Comparison of ENCODE assay signal across 8 mouse cellular contexts in the genomic region with DNA sequence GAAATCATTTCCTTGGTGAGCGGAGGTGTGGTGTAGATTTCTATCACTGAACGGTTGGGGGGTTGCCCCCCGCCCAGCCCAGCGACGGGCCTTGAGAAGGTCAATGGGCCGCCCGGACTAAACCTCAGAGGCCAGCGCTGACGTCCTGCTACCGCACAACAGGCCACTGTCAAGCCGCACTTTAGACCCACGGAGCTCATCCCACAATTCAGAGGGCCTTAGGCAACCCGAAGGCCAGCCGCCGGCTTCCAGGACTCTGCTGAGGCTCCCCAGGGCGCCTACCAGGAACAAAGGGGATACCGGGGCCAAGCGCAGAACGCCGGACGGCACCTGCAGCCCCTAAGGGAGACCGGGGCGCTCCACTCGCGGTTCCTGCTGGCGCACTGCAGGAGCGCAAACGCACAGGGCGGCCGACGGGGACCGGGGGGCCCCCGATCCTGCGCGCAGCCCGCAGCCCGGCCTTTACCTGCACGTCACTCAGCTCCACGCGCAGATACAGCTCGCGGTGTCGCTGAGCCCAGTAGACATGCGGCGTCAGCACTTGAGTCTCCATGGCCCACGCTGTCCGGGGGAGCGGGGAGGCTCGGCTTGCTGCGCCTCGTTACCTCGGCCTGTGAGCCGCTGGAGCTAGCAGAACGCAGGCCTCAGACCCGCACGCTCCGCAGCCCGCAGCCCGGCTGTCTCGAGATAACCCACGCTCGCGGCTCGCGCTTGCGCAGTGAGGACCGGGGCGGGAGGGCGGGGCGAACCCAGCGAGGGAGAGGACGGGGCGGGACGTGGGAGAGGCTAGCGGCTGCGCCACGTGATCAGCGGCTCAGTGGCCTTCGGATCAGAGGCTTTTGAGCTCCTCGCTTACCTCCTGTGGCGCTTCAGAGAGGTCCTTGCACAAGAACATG. TPM values are rescaled to one million over a fixed set of nuclear protein-coding genes. Genes with fewer than 3 reads are reported as not detected.
DNase-seq lines count a peak whose midpoint lies in the region; ATAC-seq and TF ChIP-seq lines count a peak whose summit lies in the region.

Hacd3 (minus strand) TSS at position 703 of the 896 bp plus-strand sequence.

- H3K36me3 ChIP-seq in ES-Bruce4 (ENCODE audit: control insufficient read depth, insufficient read depth, low read length, poor library complexity, severe bottlenecking) = no peaks in the 10 kb centered on the region
- H3K36me3 ChIP-seq in forebrain, embryonic 13.5 days (ENCODE audit: poor library complexity, severe bottlenecking) = no peaks in the 10 kb centered on the region
- H3K36me3 ChIP-seq in heart, postnatal 0 days (replicated peaks; ENCODE audit: control insufficient read depth, insufficient read depth, low read length) = no peaks in the 10 kb centered on the region
- no peaks in the 10 kb centered on the region for H3K36me3 ChIP-seq in liver, embryonic 14.5 days (replicated peaks; ENCODE audit: control insufficient read depth, insufficient read depth, low read depth)
- no peaks in the 10 kb centered on the region for H3K36me3 ChIP-seq in neural tube, embryonic 11.5 days (ENCODE audit: control insufficient read depth, insufficient read depth, low read length)
- no peaks in the 10 kb centered on the region for H3K36me3 ChIP-seq in stomach, embryonic 16.5 days (ENCODE audit: control insufficient read depth, insufficient read depth, low read length)

- peak within 1 kb of the TSS; percentile 84 for H3K4me2 ChIP-seq in forebrain, embryonic 13.5 days
- H3K4me2 ChIP-seq in heart, postnatal 0 days (ENCODE audit: low read depth, low read length) = peak within 1 kb of the TSS; percentile 76
- peak within 1 kb of the TSS; percentile 97 for H3K4me2 ChIP-seq in liver, embryonic 14.5 days (ENCODE audit: low read depth)
- H3K4me2 ChIP-seq in neural tube, embryonic 11.5 days (ENCODE audit: low read depth) = peak within 1 kb of the TSS; percentile 67
- H3K4me2 ChIP-seq in stomach, embryonic 16.5 days (ENCODE audit: low read depth, low read length) = peak within 1 kb of the TSS; percentile 71

- TF ChIP-seq EP300 in ES-Bruce4 (IDR thresholded peaks at IDR 0.05; ENCODE audit: insufficient read depth, low read depth, low read length) = no peak
- TF ChIP-seq EP300 in heart, postnatal 0 days (IDR thresholded peaks at IDR 0.05; ENCODE audit: low read depth) = no peak
- no peak for TF ChIP-seq EP300 in liver, embryonic 14.5 days (IDR thresholded peaks at IDR 0.05; ENCODE audit: low read depth)

- H3K4me3 ChIP-seq in ES-Bruce4 (ENCODE audit: low read depth, low read length) = peak within 1 kb of the TSS; percentile 94
- peak within 1 kb of the TSS; percentile 93 for H3K4me3 ChIP-seq in forebrain, embryonic 13.5 days
- H3K4me3 ChIP-seq in heart, postnatal 0 days (ENCODE audit: low read depth, low read length) = peak within 1 kb of the TSS; percentile 75
- peak within 1 kb of the TSS; percentile 92 to 95 for H3K4me3 ChIP-seq in liver, embryonic 14.5 days (ENCODE audit: insufficient read depth in 1 of 2, low read depth in 2 of 2, low read length in 2 of 2)
- H3K4me3 ChIP-seq in neural tube, embryonic 11.5 days (ENCODE audit: low read depth, low read length) = peak within 1 kb of the TSS; percentile 98
- H3K4me3 ChIP-seq in stomach, embryonic 16.5 days (replicated peaks; ENCODE audit: low read length) = peak within 1 kb of the TSS; percentile 64

- peak; percentile 89 for ATAC-seq in cerebellum, adult (ENCODE audit: insufficient number of reproducible peaks, low FRiP score, low TSS enrichment)
- ATAC-seq in forebrain, embryonic 13.5 days = peak; percentile 96
- peak; percentile 94 for ATAC-seq in heart, postnatal 0 days (ENCODE audit: insufficient read depth, low read depth)
- ATAC-seq in liver, embryonic 14.5 days (ENCODE audit: insufficient read depth) = peak; percentile 92
- peak; percentile 94 for ATAC-seq in neural tube, embryonic 11.5 days (ENCODE audit: insufficient read depth, low FRiP score, low TSS enrichment)
- peak; percentile 94 for ATAC-seq in stomach, embryonic 16.5 days (ENCODE audit: insufficient read depth, low FRiP score)

- no peak within 1 kb of the TSS for H3K27ac ChIP-seq in ES-Bruce4 (ENCODE audit: insufficient read depth, low read length)
- H3K27ac ChIP-seq in forebrain, embryonic 13.5 days = peak within 1 kb of the TSS; percentile 89
- H3K27ac ChIP-seq in heart, postnatal 0 days (ENCODE audit: low read depth) = peak within 1 kb of the TSS; percentile 76
- H3K27ac ChIP-seq in liver, embryonic 14.5 days = peak within 1 kb of the TSS; percentile 68
- peak within 1 kb of the TSS; percentile 81 for H3K27ac ChIP-seq in neural tube, embryonic 11.5 days (ENCODE audit: low read depth, low read length)
- H3K27ac ChIP-seq in stomach, embryonic 16.5 days (ENCODE audit: low read length) = peak within 1 kb of the TSS; percentile 90

- TF ChIP-seq POLR2A in ES-Bruce4 (IDR thresholded peaks at IDR 0.05; ENCODE audit: insufficient read depth, low read length) = peak; percentile 77

- under 1% methylated on average over 65 of the region's 81 CpGs for WGBS in forebrain, embryonic 13.5 days
- WGBS in heart, postnatal 0 days = under 1% methylated on average over 73 of the region's 81 CpGs
- WGBS in liver, embryonic 14.5 days (ENCODE audit: insufficient replicate concordance) = under 1% methylated on average over 81 of the region's 81 CpGs
- under 1% methylated on average over 71 of the region's 81 CpGs for WGBS in neural tube, embryonic 11.5 days
- WGBS in stomach, embryonic 16.5 days = under 1% methylated on average over 81 of the region's 81 CpGs

- no peaks in the 10 kb centered on the region for H3K9me3 ChIP-seq in ES-Bruce4 (replicated peaks; ENCODE audit: control insufficient read depth, insufficient read depth, low read length, poor library complexity, severe bottlenecking)
- no peaks in the 10 kb centered on the region for H3K9me3 ChIP-seq in forebrain, embryonic 13.5 days (replicated peaks)
- H3K9me3 ChIP-seq in heart, postnatal 0 days (replicated peaks; ENCODE audit: control insufficient read depth, low read length) = no peaks in the 10 kb centered on the region
- no peaks in the 10 kb centered on the region for H3K9me3 ChIP-seq in liver, embryonic 14.5 days (ENCODE audit: control insufficient read depth, low read length)
- H3K9me3 ChIP-seq in neural tube, embryonic 11.5 days (ENCODE audit: control insufficient read depth, low read length) = no peaks in the 10 kb centered on the region
- no peaks in the 10 kb centered on the region for H3K9me3 ChIP-seq in stomach, embryonic 16.5 days (replicated peaks; ENCODE audit: control insufficient read depth, low read length)

- no peaks in the 10 kb centered on the region for H3K4me1 ChIP-seq in ES-Bruce4 (ENCODE audit: control insufficient read depth, insufficient read depth, low read length)
- peaks cover 52% of the 10 kb centered on the region for H3K4me1 ChIP-seq in forebrain, embryonic 13.5 days
- peaks cover 12% of the 10 kb centered on the region for H3K4me1 ChIP-seq in heart, postnatal 0 days (ENCODE audit: control insufficient read depth, insufficient read depth)
- peaks cover 32 to 43% of the 10 kb centered on the region in 2 experiments for H3K4me1 ChIP-seq in liver, embryonic 14.5 days (replicated peaks; ENCODE audit: control insufficient read depth in 2 of 2, insufficient read depth in 2 of 2, low read length in 1 of 2)
- peaks cover 18% of the 10 kb centered on the region for H3K4me1 ChIP-seq in neural tube, embryonic 11.5 days (ENCODE audit: control insufficient read depth, insufficient read depth, low read length)
- H3K4me1 ChIP-seq in stomach, embryonic 16.5 days (ENCODE audit: control insufficient read depth, insufficient read depth, low read length) = peaks cover 14% of the 10 kb centered on the region; the same call in 1 of the 2 replicates

- no peak for TF ChIP-seq CTCF in ES-Bruce4 (IDR thresholded peaks at IDR 0.05; ENCODE audit: low read depth, low read length)
- TF ChIP-seq CTCF in heart, postnatal 0 days (IDR thresholded peaks at IDR 0.05; ENCODE audit: low read depth) = no peak
- no peak for TF ChIP-seq CTCF in liver, embryonic 14.5 days (IDR thresholded peaks at IDR 0.05; ENCODE audit: low read depth)

- no peaks in the 10 kb centered on the region for H3K27me3 ChIP-seq in ES-Bruce4 (ENCODE audit: control insufficient read depth, insufficient read depth, low read length, poor library complexity, severe bottlenecking)
- H3K27me3 ChIP-seq in forebrain, embryonic 13.5 days = 0 out of 2 replicates have a peak, but pooled peaks cover 4% of the 10 kb centered on the region
- no peaks in the 10 kb centered on the region for H3K27me3 ChIP-seq in heart, postnatal 0 days (ENCODE audit: control insufficient read depth, insufficient read depth, low read length)
- H3K27me3 ChIP-seq in liver, embryonic 14.5 days (ENCODE audit: control insufficient read depth, insufficient read depth, low read length) = no peaks in the 10 kb centered on the region
- H3K27me3 ChIP-seq in neural tube, embryonic 11.5 days (ENCODE audit: control insufficient read depth, insufficient read depth, low read length) = no peaks in the 10 kb centered on the region
- no peaks in the 10 kb centered on the region for H3K27me3 ChIP-seq in stomach, embryonic 16.5 days (ENCODE audit: control insufficient read depth, insufficient read depth, low read length)

- peak; percentile 92 for DNase-seq in heart, postnatal 0 days (ENCODE audit: low spot score)
- peak; percentile 93 to 95 for DNase-seq in kidney, postnatal 36 days
- DNase-seq in liver, embryonic 14.5 days (ENCODE audit: low read depth in 3 of 3, low spot score in 3 of 3) = peak; percentile 76 to 80 (median 80)
- peak; percentile 93 for DNase-seq in neural tube, embryonic 11.5 days (ENCODE audit: low spot score)

- peak within 1 kb of the TSS; percentile 81 for H3K9ac ChIP-seq in ES-Bruce4 (ENCODE audit: low read depth, poor library complexity, severe bottlenecking)
- peak within 1 kb of the TSS; percentile 98 for H3K9ac ChIP-seq in forebrain, embryonic 13.5 days
- peak within 1 kb of the TSS; percentile 80 for H3K9ac ChIP-seq in heart, postnatal 0 days (replicated peaks; ENCODE audit: low read depth, low read length)
- H3K9ac ChIP-seq in liver, embryonic 14.5 days (replicated peaks) = peak within 1 kb of the TSS; percentile 88
- H3K9ac ChIP-seq in neural tube, embryonic 11.5 days (ENCODE audit: low read length) = peak within 1 kb of the TSS; percentile 95
- peak within 1 kb of the TSS; percentile 79 for H3K9ac ChIP-seq in stomach, embryonic 16.5 days (ENCODE audit: low read length)

RNA-seq across cellular contexts. Expression of gene Hacd3, which starts in this region (rescaled TPM):
- polyA plus RNA-seq in ES-Bruce4 (2011; ENCODE audit: insufficient read depth, insufficient read length, low read depth, missing spikeins) = 31.2 and 31.6 TPM in 2 replicates
- 151 and 159 TPM in 2 replicates for polyA plus RNA-seq in forebrain, embryonic 13.5 days (2015; fragmentation: Nextera tagmentation; extraction: Ambion mirVana)
- total RNA-seq in heart, postnatal 0 days (2014; rRNA removed; ENCODE audit: low replicate concordance) = 24.6 and 37.4 TPM in 2 replicates
- 35.8 and 37.4 TPM in 2 replicates for polyA plus RNA-seq in heart, postnatal 0 days (2015; fragmentation: Nextera tagmentation; extraction: Ambion mirVana)
- 17.9 and 22.9 TPM in 2 replicates for polyA plus RNA-seq in liver, embryonic 14.5 days (2012; rRNA removed)
- polyA plus RNA-seq in liver, embryonic 14.5 days (2014; fragmentation: Nextera tagmentation; extraction: Ambion mirVana) = 19.6 and 22.9 TPM in 2 replicates
- 105 and 114 TPM in 2 replicates for polyA plus RNA-seq in neural tube, embryonic 11.5 days (2014; fragmentation: Nextera tagmentation; extraction: Ambion mirVana)
- polyA plus RNA-seq in stomach, embryonic 16.5 days (2015; fragmentation: Nextera tagmentation; extraction: Ambion mirVana) = 93.0 and 104 TPM in 2 replicates
